Comparison of ENCODE assay signal across 8 mouse cellular contexts in genomic region chr17:34931735-34932098, GRCm38 (mm10). TPM values are rescaled to one million over a fixed set of nuclear protein-coding genes. Genes with fewer than 3 reads are reported as not detected.
A peak's percentile ranks its signal among the peaks of the same experiment; 100 is the strongest.
DNase-seq lines count a peak whose midpoint lies in the region; ATAC-seq and TF ChIP-seq lines count a peak whose summit lies in the region.

No protein-coding gene starts in this region.

- TF ChIP-seq EP300 in lung, postnatal 0 days (IDR thresholded peaks at IDR 0.05), result no peak

- TF ChIP-seq POLR2A in spleen, adult 2 months (IDR thresholded peaks at IDR 0.05; ENCODE audit: low read depth, low read length), result no peak

- 15% methylated on average over 14 of the region's 14 CpGs for WGBS in embryonic facial prominence, embryonic 10.5 days
- WGBS in hindbrain, embryonic 16.5 days, result 8% methylated on average over 14 of the region's 14 CpGs
- WGBS in lung, postnatal 0 days, result 12% methylated on average over 14 of the region's 14 CpGs
- 5% methylated on average over 14 of the region's 14 CpGs for WGBS in spleen, adult 2 months

- H3K36me3 ChIP-seq in embryonic facial prominence, embryonic 10.5 days (replicated peaks), result peaks cover 12% of the 10 kb centered on the region; the same call in 1 of the 2 replicates
- H3K36me3 ChIP-seq in hindbrain, embryonic 16.5 days (ENCODE audit: control insufficient read depth, insufficient read depth, low read length), result no peaks in the 10 kb centered on the region; the same call in 1 of the 2 replicates
- 0 out of 2 replicates have a peak, but pooled peaks cover 2% of the 10 kb centered on the region for H3K36me3 ChIP-seq in lung, postnatal 0 days (ENCODE audit: insufficient read depth, low read length)
- peaks cover 13% of the 10 kb centered on the region for H3K36me3 ChIP-seq in spleen, adult 2 months (ENCODE audit: control insufficient read depth, insufficient read depth, low read length)

- no peak for TF ChIP-seq CTCF in gastrocnemius, adult 2 months (IDR thresholded peaks at IDR 0.05)
- TF ChIP-seq CTCF in lung, postnatal 0 days (IDR thresholded peaks at IDR 0.05), result no peak
- no peak for TF ChIP-seq CTCF in spleen, adult 2 months (IDR thresholded peaks at IDR 0.05; ENCODE audit: extremely low read depth, insufficient read depth, insufficient read length, insufficient replicate concordance)

- H3K4me1 ChIP-seq in embryonic facial prominence, embryonic 10.5 days, result peaks cover 37% of the 10 kb centered on the region
- peaks cover 7% of the 10 kb centered on the region for H3K4me1 ChIP-seq in hindbrain, embryonic 16.5 days (ENCODE audit: control insufficient read depth, insufficient read depth, low read depth, low read length)
- peaks cover 7% of the 10 kb centered on the region; the same call in 1 of the 2 replicates for H3K4me1 ChIP-seq in lung, postnatal 0 days (ENCODE audit: insufficient read depth, low read depth, low read length)
- peaks cover 5% of the 10 kb centered on the region; the same call in 1 of the 2 replicates for H3K4me1 ChIP-seq in spleen, adult 2 months (ENCODE audit: control insufficient read depth, insufficient read depth, insufficient read length)

- ATAC-seq in hindbrain, embryonic 16.5 days, result peak; percentile 48
- ATAC-seq in lung, postnatal 0 days, result no peak

- peak overlapping the region; percentile 87 for H3K9ac ChIP-seq in hindbrain, embryonic 16.5 days (ENCODE audit: low read depth, low read length)
- H3K9ac ChIP-seq in lung, postnatal 0 days (replicated peaks; ENCODE audit: low read depth), result peak overlapping the region; percentile 55

- H3K27me3 ChIP-seq in embryonic facial prominence, embryonic 10.5 days (replicated peaks; ENCODE audit: low read depth, poor library complexity, severe bottlenecking), result 0 out of 2 replicates have a peak, but pooled peaks cover 4% of the 10 kb centered on the region
- H3K27me3 ChIP-seq in hindbrain, embryonic 16.5 days (replicated peaks; ENCODE audit: control insufficient read depth, insufficient read depth, low read length), result no peaks in the 10 kb centered on the region
- H3K27me3 ChIP-seq in lung, postnatal 0 days (replicated peaks; ENCODE audit: insufficient read depth, low read length), result no peaks in the 10 kb centered on the region
- no peaks in the 10 kb centered on the region for H3K27me3 ChIP-seq in spleen, adult 2 months (ENCODE audit: control insufficient read depth, insufficient read depth, low read length)

- H3K4me2 ChIP-seq in hindbrain, embryonic 16.5 days (ENCODE audit: low read length), result peak overlapping the region; percentile 92
- peak overlapping the region; percentile 91 for H3K4me2 ChIP-seq in lung, postnatal 0 days (replicated peaks; ENCODE audit: low read depth, low read length)

- H3K9me3 ChIP-seq in embryonic facial prominence, embryonic 10.5 days, result no peaks in the 10 kb centered on the region
- H3K9me3 ChIP-seq in hindbrain, embryonic 16.5 days (ENCODE audit: control insufficient read depth, low read length), result no peaks in the 10 kb centered on the region
- no peaks in the 10 kb centered on the region for H3K9me3 ChIP-seq in lung, postnatal 0 days (ENCODE audit: low read length)

- no peak for DNase-seq in gastrocnemius, adult 2 months
- no peak for DNase-seq in gastrocnemius, postnatal 14 days
- DNase-seq in CD8-positive naive resting alpha-beta T cell, adult 2 months (ENCODE audit: low read depth in 2 of 2, low spot score in 2 of 2), result peak; percentile 28 to 49
- DNase-seq in embryonic facial prominence, embryonic 10.5 days (ENCODE audit: low spot score), result peak; percentile 36
- DNase-seq in lung, postnatal 0 days (ENCODE audit: low spot score), result no peak
- peak in 1 of 2 experiments; percentile 42 for DNase-seq in spleen, adult 2 months (ENCODE audit: low read depth in 1 of 2, low spot score in 2 of 2)
- DNase-seq in adrenal gland, adult 18-20 months (ENCODE audit: low spot score in 2 of 2), result no peak

- intact Hi-C loops in gastrocnemius, adult 2 months (cut with DNase I), result loop anchor here (2.0 to 10.0 kb wide), 2 partner anchors 19 to 53 kb away; partner anchors contain the start of gene Lsm2
- intact Hi-C loops in gastrocnemius, postnatal 14 days (cut with DNase I; ENCODE audit: low total_unique reads), result no loop called here

- peak overlapping the region; percentile 89 for H3K4me3 ChIP-seq in gastrocnemius, adult 2 months
- H3K4me3 ChIP-seq in embryonic facial prominence, embryonic 10.5 days, result peak overlapping the region; percentile 82
- H3K4me3 ChIP-seq in hindbrain, embryonic 16.5 days (ENCODE audit: low read length), result peak overlapping the region; percentile 78
- peak overlapping the region; percentile 60 for H3K4me3 ChIP-seq in lung, postnatal 0 days (ENCODE audit: low read depth, low read length)
- H3K4me3 ChIP-seq in spleen, adult 2 months (ENCODE audit: extremely low read depth, insufficient read depth, insufficient read length), result peak overlapping the region; percentile 82

- peak overlapping the region; percentile 94 for H3K27ac ChIP-seq in gastrocnemius, adult 2 months
- peak overlapping the region; percentile 85 for H3K27ac ChIP-seq in embryonic facial prominence, embryonic 10.5 days (replicated peaks)
- peak overlapping the region; percentile 73 for H3K27ac ChIP-seq in hindbrain, embryonic 16.5 days (ENCODE audit: low read depth, low read length)
- peak overlapping the region; percentile 40; the same call in 1 of the 2 replicates for H3K27ac ChIP-seq in lung, postnatal 0 days (ENCODE audit: low read length)
- peak overlapping the region; percentile 79 for H3K27ac ChIP-seq in spleen, adult 2 months (ENCODE audit: insufficient read depth, low read length)

RNA-seq across cellular contexts. Expression of gene Neu1, which starts 0.7 kb away (rescaled TPM):
- total RNA-seq in gastrocnemius, adult 2 months (2021), result 10 to 100 TPM; 10.5 to 12.0 TPM
- total RNA-seq in gastrocnemius, postnatal 14 days (2021), result 1 to 10 TPM; 8.0 to 8.3 TPM
- 14.0 and 19.3 TPM in 2 replicates for polyA plus RNA-seq in embryonic facial prominence, embryonic 10.5 days (2016; fragmentation: Nextera tagmentation; extraction: Ambion mirVana)
- 41.7 and 42.1 TPM in 2 replicates for polyA plus RNA-seq in hindbrain, embryonic 16.5 days (2015; fragmentation: Nextera tagmentation; extraction: Ambion mirVana)
- 31.9 and 34.2 TPM in 2 replicates for polyA plus RNA-seq in lung, postnatal 0 days (2015; fragmentation: Nextera tagmentation; extraction: Ambion mirVana)
- polyA plus RNA-seq in spleen, adult 2 months (2012; rRNA removed), result 45.8 and 47.5 TPM in 2 replicates
- 10 to 100 TPM; 22.5 to 24.3 TPM for total RNA-seq in adrenal gland, adult 18-20 months (2021)

RNA-seq across cellular contexts. Expression of gene Slc44a4, which starts 17.5 kb away (rescaled TPM):
- not detected for total RNA-seq in gastrocnemius, adult 2 months (2021)
- under 1 TPM in 1 of 2 experiments, not detected in 1; 0.09 TPM for total RNA-seq in gastrocnemius, postnatal 14 days (2021)
- polyA plus RNA-seq in embryonic facial prominence, embryonic 10.5 days (2016; fragmentation: Nextera tagmentation; extraction: Ambion mirVana), result 0.21 and 0.44 TPM in 2 replicates
- polyA plus RNA-seq in hindbrain, embryonic 16.5 days (2015; fragmentation: Nextera tagmentation; extraction: Ambion mirVana), result 0.21 TPM in 1 of 2 replicates, not detected in the other
- polyA plus RNA-seq in lung, postnatal 0 days (2015; fragmentation: Nextera tagmentation; extraction: Ambion mirVana), result 7.0 and 7.3 TPM in 2 replicates
- polyA plus RNA-seq in spleen, adult 2 months (2012; rRNA removed), result 0.05 and 0.08 TPM in 2 replicates
- total RNA-seq in adrenal gland, adult 18-20 months (2021), result under 1 TPM; 0.30 to 0.51 TPM

RNA-seq across cellular contexts. Expression of gene Hspa1b, which starts 27.3 kb away (rescaled TPM):
- total RNA-seq in gastrocnemius, adult 2 months (2021), result 10 to 100 TPM in 1 of 2 experiments, 1 to 10 TPM in 1; 3.9 to 13.0 TPM
- total RNA-seq in gastrocnemius, postnatal 14 days (2021), result 1 to 10 TPM; 2.6 to 5.9 TPM
- 0.13 and 0.15 TPM in 2 replicates for polyA plus RNA-seq in embryonic facial prominence, embryonic 10.5 days (2016; fragmentation: Nextera tagmentation; extraction: Ambion mirVana)
- polyA plus RNA-seq in hindbrain, embryonic 16.5 days (2015; fragmentation: Nextera tagmentation; extraction: Ambion mirVana), result 0.45 and 0.74 TPM in 2 replicates
- polyA plus RNA-seq in lung, postnatal 0 days (2015; fragmentation: Nextera tagmentation; extraction: Ambion mirVana), result 0.35 and 0.50 TPM in 2 replicates
- 7.6 and 12.5 TPM in 2 replicates for polyA plus RNA-seq in spleen, adult 2 months (2012; rRNA removed)
- 100 to 1,000 TPM; 635 to 643 TPM for total RNA-seq in adrenal gland, adult 18-20 months (2021)

RNA-seq across cellular contexts. Expression of gene Ehmt2, which starts 33.4 kb away (rescaled TPM):
- total RNA-seq in gastrocnemius, adult 2 months (2021), result 10 to 100 TPM; 28.0 to 29.6 TPM
- total RNA-seq in gastrocnemius, postnatal 14 days (2021), result 10 to 100 TPM; 29.4 to 32.2 TPM
- 96.5 and 103 TPM in 2 replicates for polyA plus RNA-seq in embryonic facial prominence, embryonic 10.5 days (2016; fragmentation: Nextera tagmentation; extraction: Ambion mirVana)
- 81.9 and 95.3 TPM in 2 replicates for polyA plus RNA-seq in hindbrain, embryonic 16.5 days (2015; fragmentation: Nextera tagmentation; extraction: Ambion mirVana)
- polyA plus RNA-seq in lung, postnatal 0 days (2015; fragmentation: Nextera tagmentation; extraction: Ambion mirVana), result 28.7 and 35.6 TPM in 2 replicates
- 200 and 246 TPM in 2 replicates for polyA plus RNA-seq in spleen, adult 2 months (2012; rRNA removed)
- 100 to 1,000 TPM; 101 to 144 TPM for total RNA-seq in adrenal gland, adult 18-20 months (2021)

RNA-seq across cellular contexts. Expression of gene C2, which starts 33.7 kb away (rescaled TPM):
- total RNA-seq in gastrocnemius, adult 2 months (2021), result 1 to 10 TPM; 1.3 to 3.4 TPM
- 1 to 10 TPM; 1.8 to 3.1 TPM for total RNA-seq in gastrocnemius, postnatal 14 days (2021)
- 0.55 and 1.6 TPM in 2 replicates for polyA plus RNA-seq in embryonic facial prominence, embryonic 10.5 days (2016; fragmentation: Nextera tagmentation; extraction: Ambion mirVana)
- 1.8 and 2.8 TPM in 2 replicates for polyA plus RNA-seq in hindbrain, embryonic 16.5 days (2015; fragmentation: Nextera tagmentation; extraction: Ambion mirVana)
- 11.7 and 13.6 TPM in 2 replicates for polyA plus RNA-seq in lung, postnatal 0 days (2015; fragmentation: Nextera tagmentation; extraction: Ambion mirVana)
- polyA plus RNA-seq in spleen, adult 2 months (2012; rRNA removed), result 15.9 and 16.0 TPM in 2 replicates
- 10 to 100 TPM; 88.3 to 89.2 TPM for total RNA-seq in adrenal gland, adult 18-20 months (2021)

Comparison
In these comparisons a context has a peak if more than half of its experiments do, and no peak if none do; other contexts are left out.
1. DNase-seq: peak in CD8-positive naive resting alpha-beta T cell, adult 2 months (2 of 2) and embryonic facial prominence, embryonic 10.5 days (single experiment); none in gastrocnemius, adult 2 months (single experiment), gastrocnemius, postnatal 14 days (single experiment), lung, postnatal 0 days (single experiment) and adrenal gland, adult 18-20 months (0 of 2).
2. H3K27ac ChIP-seq: peak in every context shown above with its lines; median percentile 94 in gastrocnemius, adult 2 months; 85 in embryonic facial prominence, embryonic 10.5 days; 79 in spleen, adult 2 months; 73 in hindbrain, embryonic 16.5 days; 40 in lung, postnatal 0 days.
3. Peak in every context shown above with its lines, with median percentiles within 50 percentile points of each other: H3K4me3 ChIP-seq.